Mouse (Mus musculus): Measurements from ENCODE around the gene Sctr. TPM values are rescaled to one million over a fixed set of nuclear protein-coding genes. Genes with fewer than 3 reads are reported as not detected.

The Sctr gene
- polyA plus RNA-seq, 1 experiment: 1.1 TPM

DNA sequence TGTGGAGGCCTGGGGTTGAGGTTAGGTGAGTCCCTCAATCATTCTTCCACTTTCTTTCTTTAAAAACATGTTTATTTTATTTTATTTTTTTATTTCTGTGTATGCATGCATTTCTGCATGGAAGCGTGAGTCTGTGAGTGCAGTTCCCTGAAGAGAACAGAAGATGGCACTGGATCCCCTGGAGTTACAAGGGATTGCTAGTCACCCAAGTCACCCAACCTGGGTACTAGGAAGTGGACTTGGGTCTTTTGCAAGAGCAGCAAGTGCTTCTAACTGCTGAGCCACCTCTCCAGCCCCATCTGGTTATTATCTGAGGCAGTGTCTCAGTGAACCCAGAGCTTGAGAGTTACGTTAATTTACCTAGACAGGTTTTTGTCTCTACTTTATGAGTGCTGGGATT is 9.5 kb downstream of the Sctr start:
- H3K4me1 ChIP-seq (ENCODE audit: control insufficient read depth, insufficient read depth, insufficient read length, low read length): no peaks in the 10 kb centered on the region
- no peaks in the 10 kb centered on the region for H3K27me3 ChIP-seq (ENCODE audit: control insufficient read depth, insufficient read depth, low read length)
- WGBS: 75% methylated on average over 2 of the region's 2 CpGs
- no peak overlapping the region for H3K4me3 ChIP-seq (ENCODE audit: low read depth, low read length)
- TF ChIP-seq POLR2A (IDR thresholded peaks at IDR 0.05; ENCODE audit: low read depth, low read length): no peak
- TF ChIP-seq CTCF (IDR thresholded peaks at IDR 0.05; ENCODE audit: extremely low read depth, insufficient read length, insufficient replicate concordance, low read depth, low read length): peak; percentile 35; the same call in 1 of the 2 replicates
- H3K27ac ChIP-seq (ENCODE audit: insufficient read depth, low read depth, low read length): no peak overlapping the region
- H3K36me3 ChIP-seq (ENCODE audit: control insufficient read depth, insufficient read depth, low read length): no peaks in the 10 kb centered on the region

- H3K4me1 ChIP-seq (ENCODE audit: control insufficient read depth, insufficient read depth, insufficient read length, low read length): no peaks in the 10 kb centered on the region
- 79% methylated on average over 3 of the region's 3 CpGs for WGBS
Measured at GRCm38 (mm10) chr1:120018900-120019299, 12.2 kb downstream of the Sctr start.

DNA sequence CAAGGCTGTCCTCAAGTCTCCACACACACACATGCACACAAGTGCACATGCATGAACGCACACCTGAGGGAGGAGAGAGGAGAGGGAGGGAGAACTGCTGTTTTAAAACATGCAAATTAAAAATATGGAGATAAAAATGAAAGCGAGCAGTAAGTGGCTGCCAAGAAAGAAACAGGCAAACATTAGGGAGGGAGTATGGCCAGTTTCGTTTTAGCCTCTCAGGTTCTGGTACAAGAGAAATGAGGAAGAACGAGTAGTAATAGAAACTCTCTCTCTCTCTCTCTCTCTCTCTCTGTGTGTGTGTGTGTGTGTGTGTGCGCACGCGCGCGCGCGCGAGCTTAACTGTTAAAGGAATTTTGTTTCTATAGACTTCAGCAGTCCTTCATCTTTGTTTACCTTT is 12.7 kb downstream of the Sctr start:
- H3K27ac ChIP-seq (ENCODE audit: insufficient read depth, low read depth, low read length): no peak overlapping the region
- no peaks in the 10 kb centered on the region for H3K36me3 ChIP-seq (ENCODE audit: control insufficient read depth, insufficient read depth, low read length)
- no peak for TF ChIP-seq CTCF (IDR thresholded peaks at IDR 0.05; ENCODE audit: extremely low read depth, insufficient read length, insufficient replicate concordance, low read depth, low read length)
- TF ChIP-seq POLR2A (IDR thresholded peaks at IDR 0.05; ENCODE audit: low read depth, low read length): no peak
- WGBS: 61% methylated on average over 12 of the region's 12 CpGs
- H3K4me3 ChIP-seq (ENCODE audit: low read depth, low read length): no peak overlapping the region
- H3K4me1 ChIP-seq (ENCODE audit: control insufficient read depth, insufficient read depth, insufficient read length, low read length): no peaks in the 10 kb centered on the region
- H3K27me3 ChIP-seq (ENCODE audit: control insufficient read depth, insufficient read depth, low read length): no peaks in the 10 kb centered on the region

More at GRCm38 (mm10) chr1:120018900-120019299, 12.2 kb downstream of the Sctr start:
- no peak for TF ChIP-seq CTCF (IDR thresholded peaks at IDR 0.05; ENCODE audit: extremely low read depth, insufficient read length, insufficient replicate concordance, low read depth, low read length)
- Histone ChIP-seq H3K27ac (ENCODE audit: insufficient read depth, low read depth, low read length) (no peak overlapping the region), H3K27me3 (ENCODE audit: control insufficient read depth, insufficient read depth, low read length) (no peaks in the 10 kb centered on the region), H3K36me3 (ENCODE audit: control insufficient read depth, insufficient read depth, low read length) (no peaks in the 10 kb centered on the region), H3K4me3 (ENCODE audit: low read depth, low read length) (no peak overlapping the region)

DNA sequence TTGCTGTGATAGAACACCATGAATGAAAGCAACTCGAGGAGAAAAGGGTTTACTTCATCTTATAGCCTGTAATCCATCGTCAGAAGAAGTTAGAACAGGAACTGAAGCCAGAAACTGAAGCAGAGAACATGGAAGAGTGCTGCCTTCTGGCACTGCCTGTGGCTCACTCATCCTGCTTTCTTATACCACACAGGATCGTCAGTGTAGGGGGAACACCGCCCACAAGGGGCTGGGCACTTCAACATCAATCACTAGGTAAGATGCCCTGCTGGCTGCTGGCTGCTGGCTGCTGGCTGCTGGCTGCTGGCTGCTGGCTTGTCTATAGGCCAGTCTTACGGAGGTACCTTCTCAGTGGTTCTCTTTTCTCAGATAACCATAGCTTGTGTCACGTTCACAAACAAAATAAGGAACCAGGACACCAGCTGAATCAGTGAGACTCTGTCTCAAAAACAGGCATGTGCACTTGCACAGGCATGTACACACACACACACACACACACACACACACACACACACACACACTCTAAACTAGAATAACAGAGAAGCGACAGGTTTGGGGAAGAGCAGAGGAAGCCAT is 13.7 kb downstream of the Sctr start:
- no peaks in the 10 kb centered on the region for H3K27me3 ChIP-seq (ENCODE audit: control insufficient read depth, insufficient read depth, low read length)
- 62% methylated on average over 7 of the region's 7 CpGs for WGBS
- no peak overlapping the region for H3K27ac ChIP-seq (ENCODE audit: insufficient read depth, low read depth, low read length)
- H3K36me3 ChIP-seq (ENCODE audit: control insufficient read depth, insufficient read depth, low read length): no peaks in the 10 kb centered on the region
- H3K4me1 ChIP-seq (ENCODE audit: control insufficient read depth, insufficient read depth, insufficient read length, low read length): no peaks in the 10 kb centered on the region
- TF ChIP-seq POLR2A (IDR thresholded peaks at IDR 0.05; ENCODE audit: low read depth, low read length) (no peak), CTCF (IDR thresholded peaks at IDR 0.05; ENCODE audit: extremely low read depth, insufficient read length, insufficient replicate concordance, low read depth, low read length) (no peak)
- H3K4me3 ChIP-seq (ENCODE audit: low read depth, low read length): no peak overlapping the region

DNA sequence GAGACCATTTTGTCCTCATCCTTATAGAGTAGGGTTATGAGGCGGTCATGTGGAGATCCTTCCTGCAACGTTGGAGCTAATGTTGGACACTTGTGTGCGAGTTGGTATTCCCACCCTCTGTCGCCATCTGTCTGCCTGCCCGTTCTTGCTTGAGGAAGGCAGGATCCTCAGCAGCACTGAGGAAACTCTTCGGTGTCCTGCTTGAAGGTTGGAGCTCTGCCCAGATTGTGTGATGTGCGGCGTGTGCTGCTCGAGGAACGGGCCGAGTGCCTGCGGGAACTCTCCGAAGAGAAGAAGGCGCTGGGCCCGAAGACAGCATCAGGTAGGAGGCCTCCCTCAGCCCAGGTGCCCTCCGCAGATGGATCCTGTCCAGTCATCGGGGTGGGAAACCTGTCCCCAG is 15.3 kb downstream of the Sctr start:
- Histone ChIP-seq H3K27ac (ENCODE audit: insufficient read depth, low read depth, low read length) (no peak overlapping the region), H3K4me1 (ENCODE audit: control insufficient read depth, insufficient read depth, insufficient read length, low read length) (no peaks in the 10 kb centered on the region), H3K4me3 (ENCODE audit: low read depth, low read length) (no peak overlapping the region), H3K36me3 (ENCODE audit: control insufficient read depth, insufficient read depth, low read length) (no peaks in the 10 kb centered on the region), H3K27me3 (ENCODE audit: control insufficient read depth, insufficient read depth, low read length) (no peaks in the 10 kb centered on the region)
- WGBS: 87% methylated on average over 17 of the region's 17 CpGs
- TF ChIP-seq POLR2A (IDR thresholded peaks at IDR 0.05; ENCODE audit: low read depth, low read length) (no peak), CTCF (IDR thresholded peaks at IDR 0.05; ENCODE audit: extremely low read depth, insufficient read length, insufficient replicate concordance, low read depth, low read length) (no peak)

DNA sequence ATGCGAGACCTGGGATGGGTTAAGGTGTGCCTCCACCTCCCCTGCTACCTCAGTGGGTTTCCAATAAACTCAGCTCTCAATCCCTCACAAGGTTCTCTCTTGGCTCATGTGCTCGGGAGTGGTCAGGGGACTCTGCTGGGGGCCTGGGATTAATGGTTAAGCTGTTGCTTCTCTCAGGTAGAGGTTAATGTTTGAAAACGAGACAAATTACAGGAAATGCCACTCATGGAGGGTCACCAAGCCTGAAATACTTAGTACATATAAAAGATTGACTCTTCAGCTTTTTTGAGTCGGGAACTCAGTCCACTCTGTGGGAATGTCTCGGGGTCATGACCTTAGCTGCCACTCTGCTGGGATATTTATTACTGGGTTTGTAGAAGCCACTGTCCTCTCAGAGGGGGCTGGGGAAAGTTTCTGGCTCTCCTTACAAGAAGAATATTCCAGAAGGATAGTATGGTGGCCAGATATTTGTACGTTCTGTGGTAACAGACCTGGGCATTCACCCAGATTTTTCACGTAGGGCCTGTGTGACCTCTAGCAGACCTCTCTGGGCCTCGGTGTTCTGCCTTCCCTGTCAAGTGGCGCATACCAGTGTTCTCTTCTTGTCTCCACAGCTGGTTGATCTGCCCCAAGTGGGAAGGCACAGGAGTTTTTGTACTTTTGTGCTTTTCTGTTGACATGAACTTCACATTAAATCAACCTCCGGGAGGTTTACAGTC is 17.8 kb downstream of the Sctr start:
- no peak overlapping the region for H3K27ac ChIP-seq (ENCODE audit: insufficient read depth, low read depth, low read length)
- H3K27me3 ChIP-seq (ENCODE audit: control insufficient read depth, insufficient read depth, low read length): no peaks in the 10 kb centered on the region
- H3K36me3 ChIP-seq (ENCODE audit: control insufficient read depth, insufficient read depth, low read length): no peaks in the 10 kb centered on the region
- 64% methylated on average over 10 of the region's 10 CpGs for WGBS
- TF ChIP-seq CTCF (IDR thresholded peaks at IDR 0.05; ENCODE audit: extremely low read depth, insufficient read length, insufficient replicate concordance, low read depth, low read length) (no peak), POLR2A (IDR thresholded peaks at IDR 0.05; ENCODE audit: low read depth, low read length) (no peak)
- peaks cover 10% of the 10 kb centered on the region for H3K4me1 ChIP-seq (ENCODE audit: control insufficient read depth, insufficient read depth, insufficient read length, low read length)
- no peak overlapping the region for H3K4me3 ChIP-seq (ENCODE audit: low read depth, low read length)

DNA sequence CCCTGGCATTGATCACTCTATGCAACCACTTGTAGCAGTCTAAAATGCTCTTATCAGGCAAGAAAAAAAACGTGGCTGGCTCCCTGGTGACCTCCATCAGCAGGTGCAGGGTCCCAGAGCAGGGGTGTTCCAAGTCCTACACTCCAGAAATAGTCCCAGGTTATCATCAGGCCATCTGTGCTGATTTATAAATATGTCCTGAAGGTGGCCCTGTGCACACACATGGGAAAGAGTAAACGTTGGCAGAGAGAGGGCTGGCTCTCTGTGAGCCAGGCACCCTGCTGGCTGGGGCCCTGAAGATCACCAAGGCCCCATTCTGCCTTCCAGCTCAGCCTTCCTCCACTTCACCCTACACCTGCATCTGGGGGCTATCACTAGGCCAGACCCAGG is 18.4 kb downstream of the Sctr start:
- WGBS: 11% methylated on average over 2 of the region's 2 CpGs
- Histone ChIP-seq H3K27ac (ENCODE audit: insufficient read depth, low read depth, low read length) (no peak overlapping the region), H3K36me3 (ENCODE audit: control insufficient read depth, insufficient read depth, low read length) (no peaks in the 10 kb centered on the region), H3K27me3 (ENCODE audit: control insufficient read depth, insufficient read depth, low read length) (no peaks in the 10 kb centered on the region), H3K4me1 (ENCODE audit: control insufficient read depth, insufficient read depth, insufficient read length, low read length) (peaks cover 10% of the 10 kb centered on the region), H3K4me3 (ENCODE audit: low read depth, low read length) (no peak overlapping the region)
- TF ChIP-seq POLR2A (IDR thresholded peaks at IDR 0.05; ENCODE audit: low read depth, low read length) (no peak), CTCF (IDR thresholded peaks at IDR 0.05; ENCODE audit: extremely low read depth, insufficient read length, insufficient replicate concordance, low read depth, low read length) (no peak)
